Mouse (Mus musculus) G1E (cell line): ENCODE results near the gene Foxp3.

Experiments
- CTCF ChIP-seq: IDR thresholded peaks from 2 replicates; pipeline ENCODE4 v1.5.1; 2012; ENCODE audit warnings: low read depth, low read length, inconsistent platforms, mixed read lengths
- POLR2AphosphoS5 ChIP-seq: IDR thresholded peaks from 2 replicates; pipeline ENCODE4 v1.6.1; 2012; ENCODE audit warnings: low read depth, low read length, inconsistent platforms; ENCODE audit not compliant: insufficient replicate concordance

- TF ChIP-seq CTCF (no peak), POLR2AphosphoS5 (no peak)
These were observed 66.3 kb downstream of the Foxp3 start for GRCm38 (mm10) chrX:7639536-7640325.
